Mouse (Mus musculus) bone marrow, adult 2 months (tissue): ENCODE results near the gene Lrrc29. TPM values are rescaled to one million over a fixed set of nuclear protein-coding genes. Genes with fewer than 3 reads are reported as not detected.

Experiments used
- H3K27ac ChIP-seq: fragments of 200-500 bp; 2 replicates; pipeline ENCODE4 v1.5.1; 2012; ENCODE audit warnings: low read depth, mild to moderate bottlenecking, control low read depth, inconsistent platforms, low read length; ENCODE audit not compliant: control insufficient read depth, poor library complexity, insufficient read depth
- H3K4me1 ChIP-seq: fragments of 200-500 bp; 2 replicates; pipeline ENCODE4 v1.6.1; 2011; ENCODE audit warnings: low read length; ENCODE audit not compliant: control insufficient read depth, insufficient read depth
- H3K4me3 ChIP-seq: fragments of 200-500 bp; replicated peaks from 2 replicates; pipeline ENCODE3; 2011; ENCODE audit warnings: mild to moderate bottlenecking, low read depth, low read length, control low read depth; ENCODE audit not compliant: control insufficient read depth
- CTCF ChIP-seq: fragments of 200-500 bp; IDR thresholded peaks from 2 replicates; pipeline ENCODE4 v1.5.1; 2011; ENCODE audit warnings: low read length, control low read depth; ENCODE audit not compliant: control insufficient read depth, insufficient read depth
- POLR2A ChIP-seq: fragments of 200-500 bp; IDR thresholded peaks from 2 replicates; pipeline ENCODE4 v1.6.1; 2011; ENCODE audit warnings: low read depth, mild to moderate bottlenecking, control low read depth, low read length, borderline replicate concordance; ENCODE audit not compliant: control insufficient read depth
- WGBS: fragments of 180-500 bp; shearing (Covaris S2); methylation state at CpG from one replicate; pipeline ENCODE4 v1.1.7; 2018; 5-methylcytosine and 5-hydroxymethylcytosine counted together
- polyA plus RNA-seq: library from polyadenylated mRNA; stranded (reverse); fragments of >200 nt; gene quantifications from 2 replicates; pipeline ENCODE4 v1.2.4, GENCODE M21; 2011; ENCODE audit warnings: low replicate concordance; ENCODE audit not compliant: missing spikeins, insufficient read depth, insufficient read length

The Lrrc29 gene
- polyA plus RNA-seq, 1 experiment, result 19.9 TPM

DNA sequence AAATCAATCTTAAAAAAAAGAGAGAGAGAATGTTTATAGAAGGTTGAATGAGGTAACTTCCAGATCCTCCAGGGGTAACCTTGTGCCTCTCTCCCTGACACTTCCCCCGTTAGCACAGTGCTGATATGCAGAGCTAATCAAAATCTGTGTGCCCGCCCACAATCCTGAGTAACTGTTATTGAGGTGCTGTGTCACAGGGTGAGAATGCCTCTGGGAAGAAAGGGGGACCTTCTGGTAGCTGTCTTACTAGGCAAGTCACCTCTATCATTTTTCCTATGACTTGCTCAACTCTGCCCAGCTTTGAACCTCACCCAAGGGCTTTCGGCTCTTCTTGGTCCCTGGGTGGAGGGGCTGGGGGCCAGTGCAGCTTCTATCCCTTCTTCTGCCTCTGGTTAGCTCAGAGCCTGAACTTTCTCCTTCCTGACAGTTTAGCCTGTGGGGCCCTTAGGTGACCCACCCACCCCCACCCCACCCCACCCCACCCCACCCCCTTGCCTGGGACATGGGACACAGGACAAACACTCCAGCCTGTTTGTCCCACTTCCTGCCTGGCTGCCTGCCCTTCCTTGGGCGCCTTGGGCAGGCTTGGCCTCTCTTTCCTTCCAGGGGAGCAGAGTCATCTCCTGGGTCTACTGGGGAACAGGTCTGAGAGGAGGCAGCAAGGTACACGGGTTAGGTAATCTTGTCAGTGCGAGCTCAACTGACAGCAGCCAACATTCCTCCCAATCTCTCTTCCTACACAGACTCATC lies 14.0 kb upstream of the Lrrc29 start:
- Histone ChIP-seq H3K4me1 (no peaks in the 10 kb centered on the region; the same call in 1 of the 2 replicates), H3K27ac (no peak overlapping the region), H3K4me3 (no peak overlapping the region)
- WGBS, result 36% methylated on average over 6 of the region's 6 CpGs
- TF ChIP-seq POLR2A (no peak), CTCF (no peak)

- TF ChIP-seq POLR2A (no peak), CTCF (no peak)
- Histone ChIP-seq H3K4me3 (no peak overlapping the region), H3K4me1 (no peaks in the 10 kb centered on the region; the same call in 1 of the 2 replicates), H3K27ac (peak overlapping the region; percentile 9; the same call in 1 of the 2 replicates)
- 5% methylated on average over 4 of the region's 4 CpGs for WGBS
Measured at GRCm38 (mm10) chr8:105338992-105339391, 12.9 kb upstream of the Lrrc29 start.

- WGBS, result 90% methylated on average over 32 of the region's 32 CpGs
- no peaks in the 10 kb centered on the region; the same call in 1 of the 2 replicates for H3K4me1 ChIP-seq
- TF ChIP-seq CTCF (no peak), POLR2A (no peak)
- no peak overlapping the region for H3K4me3 ChIP-seq
- no peak overlapping the region for H3K27ac ChIP-seq
Measured at GRCm38 (mm10) chr8:105336373-105337130, 10.5 kb upstream of the Lrrc29 start.

DNA sequence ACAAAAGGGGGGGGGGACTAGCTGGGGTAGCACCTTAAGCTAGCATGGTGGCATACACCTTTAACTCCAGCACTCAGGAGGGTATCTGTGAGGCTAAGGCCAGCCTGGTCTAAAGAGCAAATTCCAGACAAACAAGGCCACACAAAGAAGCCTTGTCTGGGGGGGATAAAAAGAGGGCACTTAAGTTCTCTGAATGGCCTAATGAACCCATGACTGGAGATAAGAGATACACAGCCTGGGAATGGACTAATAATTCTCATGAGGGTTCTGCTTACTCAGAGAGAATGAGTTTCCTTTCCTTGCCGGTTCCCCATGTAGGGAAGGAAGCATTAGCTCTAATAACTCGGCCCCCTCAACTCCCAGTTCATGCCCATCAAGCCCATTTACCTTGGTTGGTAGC lies 6.4 kb upstream of the Lrrc29 start:
- TF ChIP-seq CTCF (no peak), POLR2A (no peak)
- WGBS, result 85% methylated on average over 2 of the region's 2 CpGs
- Histone ChIP-seq H3K27ac (no peak overlapping the region), H3K4me3 (no peak overlapping the region), H3K4me1 (no peaks in the 10 kb centered on the region; the same call in 1 of the 2 replicates)

DNA sequence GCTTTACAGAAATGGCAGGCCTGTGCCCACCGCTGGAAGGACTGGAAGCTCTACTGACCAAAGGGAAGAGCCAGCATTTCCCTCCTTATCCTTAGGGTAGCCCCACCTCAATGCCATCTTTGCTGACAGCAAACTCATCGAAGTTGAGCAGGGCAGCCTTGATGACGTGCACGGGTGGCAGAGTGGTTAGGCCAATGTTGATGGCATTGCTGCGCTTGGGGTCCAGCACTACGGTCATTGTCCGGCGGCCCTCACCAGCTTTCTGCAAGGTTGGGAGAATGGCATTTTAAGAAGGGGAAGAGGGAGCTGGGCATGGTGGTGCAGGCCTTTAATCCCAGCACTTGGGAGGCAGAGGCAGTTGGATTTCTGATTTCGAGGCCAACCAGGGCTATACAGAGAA lies 5.9 kb upstream of the Lrrc29 start:
- Histone ChIP-seq H3K4me3 (no peak overlapping the region), H3K27ac (no peak overlapping the region), H3K4me1 (no peaks in the 10 kb centered on the region; the same call in 1 of the 2 replicates)
- 91% methylated on average over 9 of the region's 9 CpGs for WGBS
- TF ChIP-seq POLR2A (no peak), CTCF (no peak)

GRCm38 (mm10) chr8:105331469-105331868 lies 5.4 kb upstream of the Lrrc29 start:
- WGBS, result 93% methylated on average over 22 of the region's 22 CpGs
- Histone ChIP-seq H3K4me3 (no peak overlapping the region), H3K27ac (no peak overlapping the region), H3K4me1 (no peaks in the 10 kb centered on the region; the same call in 1 of the 2 replicates)
- TF ChIP-seq CTCF (no peak), POLR2A (no peak)

DNA sequence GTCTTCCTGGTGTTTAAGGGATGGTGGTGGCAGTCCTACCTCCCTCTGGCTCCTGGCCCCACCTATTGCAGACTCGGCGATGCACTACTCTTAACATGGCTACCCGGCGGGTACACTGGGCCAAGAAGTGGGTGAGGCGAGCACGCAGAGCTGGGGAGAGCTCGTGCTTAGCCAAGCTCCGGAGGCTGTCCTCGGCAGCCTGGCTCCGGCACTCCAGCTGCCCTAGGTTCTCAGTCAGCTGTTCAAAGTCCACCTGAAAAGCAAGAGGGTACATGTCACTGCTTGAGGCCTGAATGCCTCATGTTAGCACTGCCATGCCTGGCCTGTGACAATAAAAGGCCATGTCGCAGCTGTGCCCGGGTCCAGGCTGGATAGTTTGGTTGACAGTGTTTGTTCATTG lies 4.2 kb upstream of the Lrrc29 start:
- TF ChIP-seq POLR2A (no peak), CTCF (no peak)
- 90% methylated on average over 12 of the region's 12 CpGs for WGBS
- Histone ChIP-seq H3K27ac (no peak overlapping the region), H3K4me1 (no peaks in the 10 kb centered on the region; the same call in 1 of the 2 replicates), H3K4me3 (no peak overlapping the region)

- Histone ChIP-seq H3K4me1 (peaks cover 1% of the 10 kb centered on the region; the same call in 1 of the 2 replicates), H3K27ac (no peak overlapping the region), H3K4me3 (peak overlapping the region; percentile 82)
- TF ChIP-seq CTCF (no peak), POLR2A (no peak)
- 26% methylated on average over 6 of the region's 6 CpGs for WGBS
Measured at GRCm38 (mm10) chr8:105326968-105327367, 890 bp upstream of the Lrrc29 start.
